Mouse (Mus musculus) liver, adult 2 months (tissue): ENCODE measurements around the gene Btf3.

Source experiments
- CTCF ChIP-seq: fragments of 200-500 bp; IDR thresholded peaks from 2 replicates; pipeline ENCODE4 v1.5.1; 2011; ENCODE audit warnings: low read depth, low read length, control low read depth
- POLR2A ChIP-seq: fragments of 200-500 bp; IDR thresholded peaks from 2 replicates; pipeline ENCODE4 v1.6.1; 2011; ENCODE audit warnings: low read length, control low read depth; ENCODE audit not compliant: insufficient read depth; ENCODE audit errors: extremely low read depth

GRCm38 (mm10) chr13:98316140-98316479, 696 bp downstream of the Btf3 start:
- no peak for TF ChIP-seq CTCF
- TF ChIP-seq POLR2A: no peak
